Mouse (Mus musculus) testis, postnatal 14 days (tissue): ENCODE measurements at regions not wholly inside any gene's neighbourhood (a gene's known extent, or its start where the extent isn't known, plus 50 kb on each side); places are given as distances from the start of the nearest gene placed in this dataset.

ENCODE experiments used
- DNase-seq: peaks from one replicate; pipeline ENCODE4 v3.0.0; 2021; ENCODE audit warnings: low spot score

DNA sequence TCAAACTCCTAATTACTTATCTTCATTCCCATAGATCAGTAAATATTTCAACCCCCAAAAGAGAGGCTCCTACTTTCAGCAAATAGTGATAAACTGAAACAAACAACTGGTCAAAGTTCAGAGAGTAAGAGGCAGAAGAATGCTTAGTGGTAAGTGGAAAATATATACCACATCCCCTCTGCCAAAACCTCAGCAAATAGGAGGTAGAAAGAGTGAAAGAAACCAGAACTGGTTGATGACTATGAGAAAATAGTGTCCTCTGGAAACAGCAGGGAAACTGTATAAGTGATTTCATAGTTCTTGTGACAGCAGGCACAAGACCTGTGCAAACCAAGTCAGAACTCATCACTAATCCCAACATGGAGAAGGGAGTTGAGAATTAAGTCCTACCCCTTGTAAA is 980.8 kb upstream of the Cited2 start:
- no peak for DNase-seq

DNA sequence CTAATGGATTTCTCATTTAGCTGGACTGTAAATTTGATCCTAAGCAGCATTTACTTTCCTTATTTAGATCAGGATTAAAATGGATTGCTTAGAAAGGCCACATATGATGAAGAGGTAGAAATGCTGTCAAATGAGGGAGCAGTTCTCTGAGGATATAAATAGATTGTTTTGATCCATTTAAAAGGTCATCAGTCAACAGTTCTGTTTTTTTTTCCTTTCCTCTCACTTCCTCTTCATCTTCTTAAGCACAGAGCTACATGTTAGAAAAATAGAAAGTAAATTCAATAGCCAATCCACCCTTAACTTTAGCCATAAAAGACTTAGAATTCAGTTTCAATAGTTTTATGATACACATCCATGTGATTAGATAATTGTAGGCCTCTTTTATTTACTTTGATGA is 971.5 kb upstream of the Cited2 start:
- DNase-seq = no peak

DNA sequence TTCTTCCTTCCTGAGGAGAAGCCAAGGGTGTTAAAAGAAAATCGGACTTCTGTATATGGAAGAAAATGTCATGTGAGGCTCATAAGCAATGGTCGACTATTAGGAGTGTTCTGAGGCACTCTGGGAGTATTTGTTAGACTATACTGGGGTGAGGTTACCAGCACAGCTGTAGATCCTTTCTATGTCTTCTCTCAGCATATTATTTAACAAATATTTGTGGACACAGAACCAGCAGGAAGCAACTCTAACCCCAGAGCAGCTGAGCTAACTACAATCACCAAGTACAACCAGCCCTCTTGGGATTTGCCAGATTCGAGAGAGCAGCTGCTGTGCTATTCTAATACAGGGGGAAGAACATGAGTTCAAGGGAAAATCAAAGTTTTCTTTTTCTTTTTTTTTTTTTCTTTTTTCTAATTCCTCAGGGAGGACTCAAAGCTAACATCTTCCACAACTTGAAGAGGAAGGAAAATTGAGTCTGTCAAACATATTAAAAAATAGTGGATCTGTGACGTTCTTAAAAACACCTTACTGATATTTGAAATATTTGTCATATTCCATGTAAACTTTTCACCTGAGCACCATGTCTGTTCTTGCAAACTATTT is 933.3 kb upstream of the Cited2 start:
- peak; percentile 21 for DNase-seq

DNA sequence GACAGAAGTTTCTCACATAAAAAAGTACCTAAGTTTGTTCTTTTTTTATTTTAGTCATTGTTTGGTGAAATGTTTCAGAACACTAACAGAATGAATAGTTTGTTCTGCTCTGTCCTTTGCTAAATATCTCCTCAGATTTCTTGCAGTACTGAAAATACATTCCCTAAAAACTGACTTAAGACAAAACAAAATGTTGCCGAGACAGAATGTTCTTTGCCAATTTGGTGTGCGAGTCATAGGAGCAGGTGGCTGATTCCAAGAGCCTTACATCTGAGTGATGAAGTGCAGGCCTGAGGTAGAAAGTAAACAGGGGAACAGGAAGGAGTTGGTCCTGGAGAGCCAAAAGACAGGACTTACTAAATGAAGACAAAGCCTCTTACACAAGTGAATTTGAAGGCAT is 919.0 kb upstream of the Cited2 start:
- DNase-seq = no peak

DNA sequence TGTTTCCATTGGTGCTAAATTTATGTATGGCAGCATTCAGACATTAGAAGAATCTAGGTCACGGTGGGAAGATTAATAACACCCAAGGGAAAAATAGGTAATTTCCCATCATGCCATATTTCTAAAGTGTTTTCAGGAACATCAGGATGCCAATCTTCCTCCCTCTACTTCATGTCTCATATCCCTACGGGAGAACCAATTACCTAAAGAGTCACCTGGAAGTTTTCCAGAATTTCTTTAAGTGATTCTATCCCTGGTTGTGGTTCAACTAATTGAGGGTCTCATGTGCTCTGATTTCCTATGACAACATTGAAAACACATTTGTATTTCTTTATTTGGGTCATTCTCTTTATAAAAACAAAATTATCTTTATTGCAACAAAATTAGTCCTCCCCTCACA is 912.3 kb upstream of the Cited2 start:
- DNase-seq = no peak

DNA sequence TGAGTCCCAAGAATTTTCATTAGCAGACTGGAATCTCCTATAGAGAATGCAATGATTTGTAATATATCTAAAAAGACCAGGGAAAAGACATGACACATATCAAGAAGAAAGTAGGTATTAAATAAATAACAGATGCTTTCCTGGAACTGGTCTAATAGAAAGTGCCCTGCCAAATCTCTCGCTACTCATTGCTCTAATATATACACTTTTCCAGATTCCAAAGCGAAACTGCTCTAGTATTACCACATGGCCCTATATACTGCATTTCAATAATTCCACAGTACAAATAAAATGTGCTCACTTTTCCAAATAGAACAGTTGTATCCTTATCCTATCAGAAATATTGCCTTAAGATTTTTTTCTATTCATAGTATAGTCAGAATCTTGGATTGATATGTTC is 909.0 kb upstream of the Cited2 start:
- no peak for DNase-seq

DNA sequence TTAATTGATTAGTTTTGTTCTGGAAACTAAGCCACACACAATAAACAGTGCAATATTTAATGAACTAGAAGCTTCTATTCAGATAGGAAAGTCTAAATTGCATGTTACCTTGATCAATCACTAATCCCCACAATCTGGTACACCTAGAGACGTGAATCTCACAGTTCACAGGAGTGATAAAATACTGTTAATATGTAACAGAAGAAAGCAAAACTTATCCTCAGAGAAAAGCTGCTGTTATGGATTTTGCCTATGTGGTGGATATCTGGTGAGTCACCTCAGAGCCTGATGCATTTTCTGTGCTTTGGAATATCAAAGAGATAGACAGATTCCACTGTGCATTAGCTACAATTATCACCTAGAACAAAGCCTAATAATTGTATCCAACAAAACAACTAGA is 861.5 kb upstream of the Cited2 start:
- no peak for DNase-seq

DNA sequence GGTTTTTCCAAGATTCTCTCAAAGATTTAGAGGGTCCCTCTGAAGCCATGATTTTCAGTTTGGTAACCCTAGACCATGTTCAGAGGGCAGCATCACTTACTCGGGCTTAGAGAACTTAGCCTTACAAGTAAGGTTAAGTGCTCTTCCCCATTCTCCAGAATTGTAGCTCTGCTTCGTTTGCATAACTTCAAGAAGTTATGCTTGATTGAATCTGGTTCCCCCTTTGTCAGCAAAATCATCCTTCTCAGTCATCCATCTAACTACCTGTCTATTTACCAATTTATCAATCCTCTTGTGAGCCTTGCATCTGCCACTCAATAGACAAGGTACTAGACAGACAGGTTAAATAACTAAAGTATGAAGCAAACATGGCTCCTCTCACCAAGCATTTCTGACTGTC is 856.1 kb upstream of the Cited2 start:
- no peak for DNase-seq

DNA sequence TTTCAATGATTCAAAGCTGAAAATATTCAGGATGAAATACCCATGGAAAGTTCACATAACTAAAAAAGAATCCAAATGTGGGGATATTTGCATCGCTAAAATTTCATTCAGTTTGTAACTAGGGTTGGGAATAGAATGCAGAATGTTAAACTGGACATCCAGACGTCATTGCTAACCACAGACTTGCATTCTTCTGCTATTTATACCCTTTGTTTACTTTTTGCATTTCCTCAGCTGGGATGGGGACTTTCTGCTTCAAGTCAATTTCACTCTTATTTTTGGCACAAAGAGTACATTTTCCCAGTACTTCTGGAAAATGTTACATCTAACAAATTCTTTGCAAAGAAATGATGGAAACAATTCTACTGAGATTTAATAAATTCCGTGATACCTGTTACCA is 848.9 kb upstream of the Cited2 start:
- no peak for DNase-seq

DNA sequence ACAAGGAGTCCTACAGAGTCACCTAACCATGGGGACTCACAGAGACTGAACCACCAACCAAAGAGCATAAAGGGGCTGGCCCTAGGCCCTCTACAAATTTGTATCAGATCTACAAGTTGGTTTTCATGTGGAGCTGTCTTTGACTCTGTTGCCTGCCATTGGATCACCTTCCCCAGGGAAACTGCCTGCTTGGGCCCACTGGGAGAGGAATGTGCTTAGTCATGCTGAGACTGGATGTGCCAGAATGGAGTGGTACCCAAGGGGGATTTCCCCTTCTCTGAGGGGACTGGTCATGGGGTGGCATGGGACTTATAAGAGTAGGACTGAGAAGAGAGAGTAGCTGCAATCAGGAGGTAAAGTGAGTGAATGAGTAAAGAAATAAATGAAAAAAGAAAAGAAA is 844.8 kb upstream of the Cited2 start:
- DNase-seq = no peak

DNA sequence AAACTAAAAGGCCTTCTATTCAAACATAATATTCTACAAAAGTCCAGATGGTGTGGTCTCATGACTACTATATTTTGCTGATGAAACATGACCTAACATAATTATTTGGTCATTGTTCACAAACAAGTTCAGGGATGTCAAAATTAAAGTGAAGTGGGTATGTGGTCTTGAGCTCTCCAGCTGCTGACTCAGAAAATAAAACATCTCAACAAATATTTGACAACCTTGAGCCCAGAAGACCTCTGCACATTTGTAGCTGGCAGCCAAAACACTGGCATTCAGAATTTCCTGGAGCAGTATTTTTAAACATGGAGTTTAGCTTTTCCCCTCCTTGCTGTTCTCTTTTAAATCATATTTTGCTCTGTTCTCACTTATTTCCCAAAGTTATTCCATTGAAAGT is 829.7 kb upstream of the Cited2 start:
- DNase-seq = no peak

DNA sequence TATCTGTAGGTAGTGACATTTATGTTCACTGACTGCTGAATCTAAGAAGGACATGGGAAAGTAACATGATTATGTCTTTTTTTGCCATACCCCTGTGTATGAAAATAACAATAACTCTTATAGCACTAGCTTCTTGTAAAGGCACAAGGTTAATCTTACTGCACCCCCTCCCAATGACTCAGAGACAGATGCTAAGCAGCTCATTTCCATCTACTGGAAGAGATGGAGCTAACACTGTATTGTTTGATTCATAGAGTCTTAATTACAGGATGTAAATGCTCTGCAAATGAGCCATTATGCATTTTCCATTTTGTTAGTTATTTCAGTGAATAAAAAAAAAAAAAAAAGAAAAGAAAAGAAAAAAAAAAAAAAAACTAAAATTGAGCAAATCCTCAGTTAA is 827.7 kb upstream of the Cited2 start:
- no peak for DNase-seq

DNA sequence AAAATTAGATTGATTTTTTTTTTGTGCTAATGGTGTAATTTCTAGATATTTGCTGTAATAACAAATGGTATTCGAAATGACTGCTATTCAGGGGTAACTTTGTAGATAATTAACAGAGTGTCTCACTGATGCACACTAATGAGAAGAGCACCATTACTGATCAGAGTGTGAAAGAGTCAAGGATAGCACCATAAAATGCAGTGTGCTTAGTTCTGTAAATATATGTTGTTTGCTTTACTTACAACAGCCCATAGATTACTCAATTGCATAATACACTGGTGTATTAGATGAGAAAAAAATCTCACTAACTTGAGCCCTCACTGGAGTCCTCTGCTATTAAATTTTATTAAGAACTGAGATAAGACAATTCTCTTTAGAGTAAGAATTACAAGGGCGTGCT is 800.1 kb upstream of the Cited2 start:
- DNase-seq = no peak

DNA sequence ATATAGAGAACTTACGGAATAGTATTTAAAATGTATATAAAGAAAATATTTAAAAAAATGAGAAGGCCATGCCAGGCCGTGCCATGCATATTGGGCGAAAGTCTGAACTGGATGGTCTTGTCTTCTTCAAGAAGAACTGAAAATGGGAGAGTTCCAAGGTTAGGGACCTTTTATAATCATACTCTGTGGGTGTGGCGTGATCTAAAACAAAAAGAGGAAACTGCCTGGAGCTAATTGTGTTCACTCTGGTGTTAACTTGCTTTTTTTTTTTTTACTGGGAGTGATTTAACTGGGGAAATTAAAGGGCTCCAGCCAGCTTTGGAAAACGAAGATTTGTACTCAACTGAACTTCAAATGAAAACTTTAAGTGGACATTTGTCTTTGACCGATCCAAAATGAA is 799.2 kb upstream of the Cited2 start:
- no peak for DNase-seq

DNA sequence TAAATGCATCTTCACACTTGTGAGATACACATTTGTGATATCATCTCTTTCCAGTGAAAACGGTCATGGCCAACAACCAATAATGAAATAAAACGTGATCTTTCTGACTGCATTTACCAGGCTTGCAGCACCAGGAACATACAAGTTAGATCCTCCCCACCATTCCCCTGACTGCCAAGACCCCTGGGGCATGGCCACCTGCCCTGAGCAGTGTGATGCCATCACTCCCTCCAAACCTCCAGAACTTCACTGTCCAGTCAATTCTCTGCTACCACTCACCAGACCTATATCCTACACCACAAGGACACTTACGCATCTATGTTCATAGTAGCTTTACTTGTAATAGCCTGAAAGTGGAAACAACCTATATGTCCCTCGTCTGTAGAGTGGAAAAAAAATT is 785.3 kb upstream of the Cited2 start:
- no peak for DNase-seq

DNA sequence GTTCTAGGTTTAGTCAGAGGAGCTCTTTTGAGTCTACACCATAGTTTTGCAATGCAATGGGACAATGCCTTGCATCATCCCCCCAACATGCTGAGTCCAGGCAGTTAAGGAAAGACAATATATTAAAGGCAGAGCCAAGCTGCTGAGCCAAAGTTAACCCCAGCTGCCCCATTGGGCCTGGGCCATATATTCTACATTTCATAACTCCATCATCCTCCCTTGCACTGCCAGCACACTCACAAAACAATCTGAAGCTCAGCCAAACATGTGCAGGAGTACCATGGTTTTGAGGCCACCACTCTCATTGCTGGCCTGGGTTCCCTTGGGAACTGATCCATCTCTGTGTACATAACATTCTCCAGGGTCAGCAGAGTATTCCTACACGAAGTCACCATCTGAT is 771.4 kb upstream of the Cited2 start:
- no peak for DNase-seq

DNA sequence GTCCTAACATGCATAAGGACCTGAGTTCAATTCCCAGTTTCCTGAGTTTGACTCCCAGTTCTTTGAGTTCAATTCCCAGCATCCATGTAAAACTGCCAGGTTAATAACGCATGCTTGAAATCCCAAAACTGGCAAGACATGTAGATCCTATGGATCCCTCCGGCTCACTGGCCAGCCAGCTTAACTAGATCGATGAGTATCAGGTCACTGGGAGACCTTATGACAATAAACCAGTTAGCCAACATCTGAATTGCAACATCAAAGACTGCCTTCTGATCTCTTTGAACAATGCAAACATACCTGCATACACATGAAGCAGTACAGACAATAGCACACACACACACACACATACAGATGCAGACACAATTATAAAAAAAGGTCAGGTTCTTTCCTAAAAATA is 762.0 kb upstream of the Cited2 start:
- DNase-seq = no peak

DNA sequence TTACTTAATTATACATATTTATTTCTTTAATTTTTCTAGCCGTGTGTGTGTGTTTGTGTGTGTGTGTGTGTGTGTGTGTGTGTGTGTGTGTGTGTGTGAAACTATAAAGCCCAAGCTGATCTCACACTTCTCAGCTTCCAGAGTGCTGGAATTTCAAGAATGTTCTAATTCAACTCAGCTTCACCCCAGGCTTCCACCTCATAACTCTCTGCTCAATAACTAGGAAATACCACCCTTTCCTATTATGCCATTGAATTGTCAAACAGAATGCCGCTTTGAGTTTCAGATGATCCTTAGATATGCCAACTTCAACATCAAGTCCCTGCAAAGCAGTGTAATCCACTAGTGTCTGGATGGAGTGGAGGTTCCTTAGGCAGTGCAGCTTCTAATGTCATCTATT is 760.6 kb upstream of the Cited2 start:
- no peak for DNase-seq

DNA sequence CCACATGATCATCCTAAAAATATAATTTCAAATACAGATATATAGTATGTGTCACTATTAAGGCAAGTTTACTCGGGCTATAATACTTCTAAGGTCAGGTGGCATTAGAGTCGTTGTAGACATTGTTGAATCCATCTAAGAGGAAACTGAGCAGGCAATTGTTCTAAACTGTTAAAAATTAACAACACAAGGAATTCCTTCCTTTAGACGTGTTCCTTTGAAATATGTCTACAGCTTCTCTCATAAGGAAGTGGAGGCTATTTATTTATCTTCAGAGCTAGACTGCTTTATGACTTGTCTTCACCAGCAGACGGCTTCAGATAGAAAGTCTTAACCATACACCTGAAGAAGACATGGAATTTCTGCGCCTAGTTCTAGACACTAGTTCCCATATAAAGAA is 744.2 kb upstream of the Cited2 start:
- no peak for DNase-seq

DNA sequence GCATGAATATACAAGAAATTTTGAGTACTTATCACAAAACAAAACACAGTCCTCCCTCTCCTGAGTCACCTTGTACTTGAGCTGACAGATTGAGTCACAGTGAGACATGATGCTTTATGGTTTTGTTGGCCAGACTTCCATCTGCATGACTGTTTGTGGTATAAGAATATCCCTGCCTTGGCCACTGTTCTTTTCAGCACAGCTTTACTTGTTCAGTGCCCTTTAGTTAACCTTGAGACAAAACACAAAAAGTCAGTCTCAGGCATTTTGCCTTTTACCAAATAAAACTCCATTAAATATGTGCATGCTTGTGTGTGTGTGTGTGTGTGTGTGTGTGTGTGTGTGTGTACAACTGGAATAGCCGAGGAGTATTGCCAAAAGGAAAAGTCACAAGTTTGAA is 732.8 kb upstream of the Cited2 start:
- DNase-seq = no peak

DNA sequence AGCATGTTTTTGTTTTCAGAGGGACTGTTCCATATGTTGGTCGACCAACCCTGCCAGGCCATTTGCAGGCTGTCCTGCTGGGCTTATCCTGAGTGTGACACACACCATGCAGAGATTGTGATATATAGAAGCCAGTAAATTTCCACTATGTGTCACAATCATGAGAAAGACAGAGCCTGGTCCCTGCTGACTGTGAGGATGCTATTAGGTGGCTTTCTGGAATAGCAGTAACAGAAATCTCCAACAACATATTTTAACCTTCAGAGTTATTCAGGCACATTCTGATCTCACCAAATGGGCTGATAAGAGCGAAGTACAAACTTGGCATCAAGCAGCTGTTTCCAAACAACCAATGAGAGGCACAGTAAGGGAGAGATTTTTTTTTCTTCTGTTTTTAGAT is 729.2 kb upstream of the Cited2 start:
- DNase-seq = peak; percentile 10

DNA sequence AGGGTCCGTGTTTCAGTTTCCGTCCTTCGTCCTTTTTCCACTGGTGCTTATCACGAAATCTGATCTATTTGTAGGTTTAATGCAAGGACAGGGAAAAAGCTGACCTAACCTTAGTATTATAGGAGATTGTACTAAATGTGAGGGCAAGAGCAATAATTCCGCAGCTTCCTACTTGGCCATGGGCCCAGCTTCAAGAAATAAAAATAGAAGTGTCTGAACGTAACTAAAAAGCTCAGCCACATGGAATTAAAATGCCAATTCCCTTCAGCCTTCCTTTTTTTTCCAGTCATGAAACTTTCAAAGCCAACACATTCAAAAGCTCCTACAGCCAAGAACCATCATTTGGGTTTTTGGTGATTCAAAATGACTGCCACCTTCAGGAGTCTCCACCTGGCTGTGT is 728.5 kb upstream of the Cited2 start:
- DNase-seq = no peak

DNA sequence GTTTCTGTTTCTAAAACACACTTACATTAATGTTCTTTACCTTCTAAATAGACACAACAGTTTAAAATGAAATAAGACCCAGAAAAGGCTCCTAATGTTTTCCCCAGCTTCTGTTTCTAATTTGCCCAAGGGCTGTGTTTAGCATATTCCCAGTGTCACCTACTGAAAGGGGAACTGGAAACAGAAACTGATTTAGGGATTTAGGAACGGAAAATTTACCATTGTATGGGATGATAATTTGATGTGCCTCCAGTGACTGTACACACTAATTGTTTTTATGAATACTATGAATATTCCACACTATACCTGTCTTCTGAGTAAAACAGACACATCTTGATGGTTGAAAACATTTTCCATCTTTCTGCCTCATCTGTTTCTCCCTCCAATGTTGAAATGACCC is 728.0 kb upstream of the Cited2 start:
- no peak for DNase-seq

DNA sequence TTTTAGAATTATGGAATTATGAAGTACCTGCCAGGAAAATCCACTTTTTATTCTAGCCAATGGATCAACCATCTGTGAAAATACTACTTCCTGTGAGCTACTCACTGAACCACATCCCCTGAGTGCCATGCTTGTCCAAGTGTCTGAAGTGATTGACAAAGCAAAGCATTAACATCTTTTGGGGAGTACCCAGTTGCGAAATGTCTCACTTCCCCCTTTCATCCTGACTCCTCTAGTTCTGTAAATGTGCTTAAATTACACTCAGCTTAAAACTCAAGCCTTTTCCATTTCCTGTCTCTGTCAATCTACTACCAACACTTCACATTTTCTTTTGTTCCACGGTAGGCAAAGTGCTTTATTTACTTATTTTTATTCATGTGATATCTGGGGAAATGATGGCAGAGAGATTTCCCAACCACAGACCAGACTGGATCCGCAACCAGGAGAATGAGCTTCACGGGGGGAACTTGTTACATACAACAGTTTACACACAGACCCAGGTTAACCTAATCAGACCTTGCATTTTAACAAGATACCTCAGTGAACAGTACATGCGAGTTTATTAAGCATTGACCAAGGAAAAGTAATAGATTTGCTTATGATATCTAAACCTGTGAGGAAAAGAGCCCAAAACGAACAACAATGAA is 726.1 kb upstream of the Cited2 start:
- DNase-seq = no peak

DNA sequence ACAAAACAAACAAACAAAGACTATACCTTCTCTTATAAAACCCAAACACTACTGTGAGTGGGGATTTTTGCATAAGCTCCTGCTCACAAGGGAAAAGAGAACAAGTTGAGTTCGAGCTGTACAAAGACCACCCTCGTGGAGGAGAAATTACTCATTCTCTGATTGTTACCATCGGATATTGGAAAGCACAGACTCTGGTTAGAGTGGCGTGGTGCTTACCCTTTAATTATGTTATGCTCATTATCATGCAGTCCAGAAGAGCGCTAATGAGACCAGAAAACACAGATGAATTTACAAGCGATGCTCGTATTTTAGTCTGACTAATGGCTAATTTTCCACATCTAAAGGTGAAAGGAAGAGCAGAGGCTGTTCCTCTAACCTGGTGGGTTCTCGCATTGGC is 721.7 kb upstream of the Cited2 start:
- DNase-seq = no peak
